Mouse (Mus musculus): ENCODE data around the gene Celf5. TPM values are rescaled to one million over a fixed set of nuclear protein-coding genes. Genes with fewer than 3 reads are reported as not detected.

Gene Celf5
- total and polyA plus RNA-seq, 3 experiments, result 0.08 to 0.38 TPM; not detected in 1

- DNase-seq (ENCODE audit: low read depth, low spot score), result no peak
- peaks cover 0 to 28% of the 10 kb centered on the region in 2 experiments; a peak in 2 of 4 replicates for H3K4me1 ChIP-seq (ENCODE audit: control insufficient read depth in 1 of 2, insufficient read depth in 2 of 2, low read length in 2 of 2)
Observed at GRCm38 (mm10) chr10:81430831-81431525, 51.5 kb downstream of the Celf5 start.

GRCm38 (mm10) chr10:81430141-81430830 lies 52.2 kb downstream of the Celf5 start:
- peaks cover 0 to 28% of the 10 kb centered on the region in 2 experiments; a peak in 2 of 4 replicates for H3K4me1 ChIP-seq (ENCODE audit: control insufficient read depth in 1 of 2, insufficient read depth in 2 of 2, low read length in 2 of 2)
- no peaks in the 10 kb centered on the region for H3K27me3 ChIP-seq (ENCODE audit: control insufficient read depth in 1 of 2, insufficient read depth in 2 of 2, low read length in 2 of 2)
- no peaks in the 10 kb centered on the region for H3K9me3 ChIP-seq (replicated peaks; ENCODE audit: insufficient read depth, low read length)
- peaks cover 5% of the 10 kb centered on the region for H3K79me2 ChIP-seq (ENCODE audit: control insufficient read depth, insufficient read depth, low read length, poor library complexity)
- peak; percentile 81 for DNase-seq (ENCODE audit: low read depth, low spot score)
- H3K36me3 ChIP-seq (ENCODE audit: control insufficient read depth in 1 of 2, insufficient read depth in 2 of 2, low read length in 2 of 2), result peaks cover 0 to 3% of the 10 kb centered on the region in 2 experiments; a peak in 1 of 4 replicates
- H3K27ac ChIP-seq (ENCODE audit: control insufficient read depth, low read depth, low read length), result peak overlapping the region; percentile 75
- H3K4me3 ChIP-seq (ENCODE audit: control insufficient read depth in 1 of 2, insufficient read depth in 1 of 2, low read depth in 2 of 2, low read length in 2 of 2), result peak overlapping the region; percentile 63 to 75
- H3K9ac ChIP-seq (ENCODE audit: control insufficient read depth, low read depth, low read length, poor library complexity, severe bottlenecking), result peak overlapping the region; percentile 75
- TF ChIP-seq MYB (IDR thresholded peaks at IDR 0.05; ENCODE audit: low read depth, low read length), result no peak
- peak; percentile 23; the same call in 1 of the 2 replicates for TF ChIP-seq MEF2A (IDR thresholded peaks at IDR 0.05; ENCODE audit: extremely low read depth, insufficient replicate concordance, low read depth, low read length, poor library complexity, severe bottlenecking)
- TF ChIP-seq NRF1 (IDR thresholded peaks at IDR 0.05; ENCODE audit: insufficient read depth, low read depth, low read length, poor library complexity, severe bottlenecking), result peak; percentile 69
- peak; percentile 88 for TF ChIP-seq MAZ (IDR thresholded peaks at IDR 0.05; ENCODE audit: low read depth, low read length)
- no peak for TF ChIP-seq JUND (IDR thresholded peaks at IDR 0.05; ENCODE audit: low read depth, low read length)
- TF ChIP-seq HCFC1 (IDR thresholded peaks at IDR 0.05; ENCODE audit: low read depth, low read length), result peak; percentile 32; the same call in 1 of the 2 replicates
- no peak for TF ChIP-seq USF2 (IDR thresholded peaks at IDR 0.05; ENCODE audit: borderline replicate concordance in 1 of 2, insufficient read depth in 1 of 2, low read depth in 1 of 2, low read length in 2 of 2)
- no peak for TF ChIP-seq ZC3H11A (IDR thresholded peaks at IDR 0.05; ENCODE audit: low read depth, low read length)
- no peak for TF ChIP-seq UBTF (IDR thresholded peaks at IDR 0.05; ENCODE audit: borderline replicate concordance, insufficient read depth, low read depth, low read length)
- no peak for TF ChIP-seq ELF1 (IDR thresholded peaks at IDR 0.05; ENCODE audit: low read depth, low read length)

More at GRCm38 (mm10) chr10:81430831-81431525, 51.5 kb downstream of the Celf5 start:
- Histone ChIP-seq H3K27ac (ENCODE audit: control insufficient read depth, low read depth, low read length) (peak overlapping the region; percentile 8; the same call in 1 of the 2 replicates), H3K9ac (ENCODE audit: control insufficient read depth, low read depth, low read length, poor library complexity, severe bottlenecking) (peak overlapping the region; percentile 75), H3K36me3 (ENCODE audit: control insufficient read depth in 1 of 2, insufficient read depth in 2 of 2, low read length in 2 of 2) (peaks cover 0 to 3% of the 10 kb centered on the region in 2 experiments; a peak in 1 of 4 replicates), H3K27me3 (ENCODE audit: control insufficient read depth in 1 of 2, insufficient read depth in 2 of 2, low read length in 2 of 2) (no peaks in the 10 kb centered on the region), H3K9me3 (replicated peaks; ENCODE audit: insufficient read depth, low read length) (no peaks in the 10 kb centered on the region), H3K4me3 (ENCODE audit: control insufficient read depth in 1 of 2, insufficient read depth in 1 of 2, low read depth in 2 of 2, low read length in 2 of 2) (peak overlapping the region; percentile 63 to 75), H3K79me2 (ENCODE audit: control insufficient read depth, insufficient read depth, low read length, poor library complexity) (peaks cover 3% of the 10 kb centered on the region)
- TF ChIP-seq ZMIZ1 (IDR thresholded peaks at IDR 0.05; ENCODE audit: low read depth, low read length), result no peak
- no peak for TF ChIP-seq NRF1 (IDR thresholded peaks at IDR 0.05; ENCODE audit: insufficient read depth, low read depth, low read length, poor library complexity, severe bottlenecking)
- TF ChIP-seq E2F4 (IDR thresholded peaks at IDR 0.05; ENCODE audit: borderline replicate concordance, low read depth, low read length), result no peak
- TF ChIP-seq MAFK (IDR thresholded peaks at IDR 0.05; ENCODE audit: borderline replicate concordance, low read depth, low read length), result no peak
- no peak for TF ChIP-seq GABPA (IDR thresholded peaks at IDR 0.05; ENCODE audit: low read depth, low read length)
- no peak for TF ChIP-seq CHD2 (IDR thresholded peaks at IDR 0.05; ENCODE audit: low read length)
- TF ChIP-seq HCFC1 (IDR thresholded peaks at IDR 0.05; ENCODE audit: low read depth, low read length), result no peak
- TF ChIP-seq USF2 (IDR thresholded peaks at IDR 0.05; ENCODE audit: borderline replicate concordance in 1 of 2, insufficient read depth in 1 of 2, low read depth in 1 of 2, low read length in 2 of 2), result no peak
- no peak for TF ChIP-seq CTCF (IDR thresholded peaks at IDR 0.05 in 2 of 3, conservative IDR thresholded peaks at IDR 0.05 in 1 of 3; ENCODE audit: control insufficient read depth in 1 of 3, insufficient read depth in 1 of 3, low read depth in 2 of 3, low read length in 3 of 3, poor library complexity in 1 of 3, severe bottlenecking in 1 of 3)
- no peak for TF ChIP-seq MEF2A (IDR thresholded peaks at IDR 0.05; ENCODE audit: extremely low read depth, insufficient replicate concordance, low read depth, low read length, poor library complexity, severe bottlenecking)
- no peak for TF ChIP-seq MYB (IDR thresholded peaks at IDR 0.05; ENCODE audit: low read depth, low read length)
